Mouse (Mus musculus): ENCODE data around the gene Agps. TPM values are rescaled to one million over a fixed set of nuclear protein-coding genes. Genes with fewer than 3 reads are reported as not detected.
"Not testable (repeated sequence)": the region's sequence is repeated elsewhere in the genome, so short reads cannot be mapped to it uniquely, and the experiment has no call there.

Gene Agps
- polyA plus RNA-seq, 1 experiment from 2014 or later: 26.0 TPM

DNA sequence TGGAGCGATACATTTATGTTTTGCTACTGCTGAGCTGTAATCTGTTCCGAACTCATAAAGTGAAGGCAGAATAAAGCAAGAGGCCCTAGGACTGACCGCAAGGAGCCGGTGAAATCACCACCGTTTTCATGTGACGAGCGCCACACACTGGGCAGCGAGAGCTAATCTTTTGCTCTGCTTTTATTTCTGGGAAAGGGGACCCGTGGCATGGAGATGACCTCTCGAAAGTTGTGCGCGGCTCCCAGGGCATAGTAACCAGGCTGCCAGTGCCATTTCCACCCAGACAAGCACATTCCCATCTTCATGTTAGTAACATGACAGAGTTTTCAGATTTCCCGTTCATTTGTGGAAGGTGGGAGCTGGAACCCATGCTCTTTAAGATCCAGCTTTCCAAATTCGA lies 132.5 kb downstream of the Agps start:
- no peak overlapping the region for H3K27ac ChIP-seq
- no peak overlapping the region for H3K9ac ChIP-seq

DNA sequence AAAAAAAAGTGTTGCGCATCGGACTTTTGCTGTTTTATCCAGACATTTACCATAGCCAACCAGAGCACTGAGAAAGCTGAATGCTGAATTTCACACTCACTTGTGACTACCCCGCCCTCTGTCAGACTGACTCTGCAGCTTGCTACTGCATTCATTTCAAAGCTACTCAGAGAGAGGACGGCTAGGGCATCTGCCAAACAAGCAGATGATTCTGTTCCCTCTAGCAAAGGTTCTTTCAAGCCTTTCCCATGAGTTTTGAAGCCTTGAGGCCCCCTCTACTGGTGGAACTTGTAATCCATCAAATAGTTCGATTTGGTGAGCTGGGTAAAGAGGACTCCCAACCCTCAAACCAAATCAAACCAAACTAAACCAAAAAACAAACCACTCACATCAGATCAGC lies 133.0 kb downstream of the Agps start:
- H3K36me3 ChIP-seq (ENCODE audit: poor library complexity, severe bottlenecking): no peaks in the 10 kb centered on the region
- 29% methylated on average over 5 of the region's 5 CpGs for WGBS
- no peak overlapping the region for H3K27ac ChIP-seq
- 0 out of 2 replicates have a peak, but pooled peaks cover 5% of the 10 kb centered on the region for H3K27me3 ChIP-seq
- H3K9ac ChIP-seq: no peak overlapping the region
- H3K4me2 ChIP-seq: peak overlapping the region; percentile 40
- H3K4me3 ChIP-seq: no peak overlapping the region
- H3K9me3 ChIP-seq (replicated peaks): no peaks in the 10 kb centered on the region
- H3K4me1 ChIP-seq: peaks cover 19% of the 10 kb centered on the region
- ATAC-seq: peak; percentile 86

More for the DNA sequence above, 132.5 kb downstream of the Agps start:
- Histone ChIP-seq H3K4me2 (peak overlapping the region; percentile 40), H3K36me3 (ENCODE audit: poor library complexity, severe bottlenecking) (no peaks in the 10 kb centered on the region), H3K9me3 (replicated peaks) (no peaks in the 10 kb centered on the region), H3K4me3 (no peak overlapping the region), H3K4me1 (peaks cover 24% of the 10 kb centered on the region), H3K27me3 (0 out of 2 replicates have a peak, but pooled peaks cover 5% of the 10 kb centered on the region)
- whole genome bisulfite sequencing: 18% methylated on average over 14 of the region's 14 CpGs
- 0 out of 2 replicates have a peak, but pooled peaks have one; percentile 2 for ATAC-seq

DNA sequence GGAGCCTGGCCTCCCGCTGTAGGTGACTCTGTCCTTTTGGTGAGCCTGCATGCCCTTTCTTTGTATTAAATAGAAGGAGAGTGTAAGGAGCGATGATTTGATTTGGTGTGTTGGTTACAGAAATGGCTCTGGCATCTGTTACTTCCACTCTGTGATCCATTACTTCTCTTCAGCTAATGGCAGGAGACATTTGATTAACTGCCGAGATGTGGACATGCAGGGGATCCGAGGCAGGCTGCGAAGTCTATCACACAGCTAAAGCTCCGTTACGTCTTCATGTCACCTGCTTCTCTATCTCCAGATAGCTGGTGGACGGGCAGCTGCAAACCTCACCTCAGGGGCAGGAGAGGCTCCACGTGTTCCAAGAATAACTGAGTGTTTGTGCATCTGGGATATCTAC lies 142.2 kb downstream of the Agps start:
- no peaks in the 10 kb centered on the region for H3K9me3 ChIP-seq (replicated peaks)
- no peaks in the 10 kb centered on the region for H3K36me3 ChIP-seq (ENCODE audit: poor library complexity, severe bottlenecking)
- no peaks in the 10 kb centered on the region for H3K27me3 ChIP-seq
- no peak overlapping the region for H3K9ac ChIP-seq
- 76% methylated on average over 9 of the region's 9 CpGs for WGBS
- H3K4me1 ChIP-seq: no peaks in the 10 kb centered on the region
- no peak for ATAC-seq
- H3K4me3 ChIP-seq: no peak overlapping the region
- no peak overlapping the region for H3K4me2 ChIP-seq
- no peak overlapping the region for H3K27ac ChIP-seq

DNA sequence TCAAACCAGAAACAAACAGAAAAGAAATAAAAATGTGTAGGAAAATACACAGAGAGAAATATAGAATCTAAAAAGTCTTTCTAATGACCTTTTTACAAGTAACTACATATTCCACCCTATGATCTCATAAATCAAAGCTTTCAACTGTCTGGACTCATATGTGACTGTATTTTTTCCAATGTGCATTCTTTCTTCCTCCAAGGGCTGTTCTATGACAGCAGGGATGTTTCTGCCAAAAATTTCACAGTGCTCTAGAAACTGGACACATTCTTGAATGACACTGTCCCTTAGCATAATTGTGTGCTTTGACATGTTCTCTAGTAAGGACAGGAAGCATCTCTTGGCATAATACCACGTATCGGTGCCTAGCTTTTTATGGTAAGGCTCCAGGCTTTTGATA lies 144.1 kb downstream of the Agps start:
- 90% methylated on average over 2 of the region's 2 CpGs for WGBS
- H3K27me3 ChIP-seq; H3K4me1 ChIP-seq; ATAC-seq; H3K4me2 ChIP-seq; H3K27ac ChIP-seq; H3K36me3 ChIP-seq (ENCODE audit: poor library complexity, severe bottlenecking); H3K9ac ChIP-seq; H3K9me3 ChIP-seq (replicated peaks); H3K4me3 ChIP-seq: not testable (repeated sequence)

DNA sequence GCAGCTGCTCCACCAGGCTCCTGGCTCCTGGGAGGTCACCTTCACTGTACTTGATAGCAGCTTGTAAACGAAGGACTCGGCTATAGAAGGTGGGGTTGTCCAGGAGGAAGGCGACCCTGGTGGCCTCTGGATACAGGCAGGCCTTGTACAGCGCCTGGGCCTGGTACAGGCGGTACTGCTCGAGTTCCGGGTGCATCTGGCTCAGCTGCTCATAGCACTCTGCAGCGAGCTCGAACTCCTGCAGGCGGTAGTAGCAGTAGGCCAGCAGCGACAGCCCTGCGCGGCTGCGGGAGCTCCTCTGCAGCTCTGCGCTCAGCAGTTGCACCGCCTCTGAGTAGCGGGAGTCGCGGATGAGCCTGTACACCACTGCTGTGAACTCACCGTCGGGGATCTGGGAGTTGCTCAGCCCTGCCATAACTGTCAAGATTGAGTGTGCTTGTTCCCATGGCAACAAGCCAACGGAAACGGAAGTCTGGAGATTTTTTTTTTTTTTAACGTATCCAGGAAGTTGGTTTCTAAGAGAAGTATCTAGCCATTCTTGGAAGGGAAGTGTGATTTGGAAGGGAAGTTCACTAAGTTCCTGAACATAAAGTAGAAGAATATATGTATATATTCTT lies 145.9 kb downstream of the Agps start, which contains the start of gene Ttc30a2:
Ttc30a2 (minus strand) TSS at position 419 of the 617 bp plus-strand sequence.
- ATAC-seq, H3K4me2 ChIP-seq: not testable (repeated sequence)

More for the DNA sequence above, 145.9 kb downstream of the Agps start, which contains the start of gene Ttc30a2:
- 24% methylated on average over 20 of the region's 24 CpGs for WGBS
- H3K27ac ChIP-seq; H3K9me3 ChIP-seq (replicated peaks); H3K9ac ChIP-seq; H3K27me3 ChIP-seq; H3K4me3 ChIP-seq; H3K36me3 ChIP-seq (ENCODE audit: poor library complexity, severe bottlenecking); H3K4me1 ChIP-seq: not testable (repeated sequence)

Other genes starting within 250 kb of the Agps start
- gene Hnrnpa3, start 172.9 kb upstream of the Agps start, polyA plus RNA-seq (2015; fragmentation: Nextera tagmentation; extraction: Ambion mirVana): 354 and 365 TPM in 2 replicates
- gene Nfe2l2, start 127.5 kb upstream of the Agps start, polyA plus RNA-seq (2015; fragmentation: Nextera tagmentation; extraction: Ambion mirVana): 15.6 and 15.9 TPM in 2 replicates
- gene Ttc30b, start 106.4 kb downstream of the Agps start, polyA plus RNA-seq (2015; fragmentation: Nextera tagmentation; extraction: Ambion mirVana): 11.3 and 14.1 TPM in 2 replicates
- gene Ttc30a2, start 146.0 kb downstream of the Agps start, polyA plus RNA-seq (2015; fragmentation: Nextera tagmentation; extraction: Ambion mirVana): 0.45 and 0.56 TPM in 2 replicates
- gene Ttc30a1, start 149.8 kb downstream of the Agps start, polyA plus RNA-seq (2015; fragmentation: Nextera tagmentation; extraction: Ambion mirVana): 8.1 and 8.4 TPM in 2 replicates

Measured in forebrain, embryonic 13.5 days (tissue).